Mouse (Mus musculus) thymus, adult 2 months (tissue): Measurements from ENCODE around the gene Ppfibp1.

ENCODE experiments used
- CTCF ChIP-seq: fragments of 200-500 bp; IDR thresholded peaks from 2 replicates; pipeline ENCODE4 v1.5.1; 2012; ENCODE audit warnings: mild to moderate bottlenecking, control low read depth, low read length, moderate library complexity, borderline replicate concordance; ENCODE audit not compliant: control insufficient read depth, poor library complexity, insufficient read depth; ENCODE audit errors: extremely low read depth
- POLR2A ChIP-seq: fragments of 200-500 bp; IDR thresholded peaks from 2 replicates; pipeline ENCODE4 v1.6.1; 2012; ENCODE audit warnings: mild to moderate bottlenecking, low read length, control low read depth, moderate library complexity; ENCODE audit not compliant: control insufficient read depth, poor library complexity, insufficient read depth; ENCODE audit errors: extremely low read depth

DNA sequence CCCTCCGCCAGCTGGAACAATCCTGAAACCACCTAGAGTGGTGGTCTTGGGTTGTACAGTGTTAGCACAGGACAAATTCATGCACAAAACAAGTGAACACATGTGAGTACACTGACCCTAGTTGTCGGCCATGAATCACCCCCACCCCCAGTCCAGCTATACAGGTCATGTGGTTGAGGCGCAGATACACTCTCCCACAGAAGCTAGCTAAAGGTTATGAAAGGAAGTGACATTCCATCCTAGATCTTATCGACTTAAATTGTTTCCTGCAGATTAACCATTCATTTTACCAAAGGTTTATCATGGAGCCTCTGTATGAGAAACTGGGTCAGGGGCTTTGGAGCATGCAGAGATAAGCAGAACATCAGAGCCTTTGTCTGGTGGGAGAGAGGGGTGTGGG, 58.9 kb downstream of the Ppfibp1 start:
- TF ChIP-seq CTCF = no peak
- TF ChIP-seq POLR2A = no peak
